Mouse (Mus musculus): ENCODE measurements at regions not wholly inside any gene's neighbourhood (a gene's known extent, or its start where the extent isn't known, plus 50 kb on each side); places are given as distances from the start of the nearest gene placed in this dataset.
A peak's percentile ranks its signal among the peaks of the same experiment; 100 is the strongest.

- no peak for DNase-seq (ENCODE audit: low spot score)
Measured at GRCm38 (mm10) chr14:75396511-75397026, 59.2 kb upstream of the Siah3 start.

DNA sequence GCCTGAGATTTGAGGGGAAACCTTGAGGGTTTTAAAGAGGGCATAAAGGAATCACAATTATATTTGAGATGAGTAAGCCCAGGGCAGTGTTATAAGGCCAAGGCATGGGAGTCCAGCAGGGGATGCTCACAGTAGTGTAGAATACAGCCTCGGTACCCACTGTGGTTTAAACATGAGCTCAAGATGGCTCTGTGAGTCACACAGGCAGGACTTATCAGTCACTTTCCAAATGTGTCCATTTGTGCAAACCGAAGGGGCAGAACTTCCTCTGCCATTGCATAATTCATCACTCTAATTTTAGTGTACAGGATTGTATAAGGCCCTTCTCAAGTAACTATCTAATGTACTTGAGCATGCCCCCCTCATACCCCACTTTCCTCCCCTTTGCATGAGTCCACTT is 56.1 kb upstream of the Siah3 start:
- DNase-seq (ENCODE audit: low spot score), result no peak

DNA sequence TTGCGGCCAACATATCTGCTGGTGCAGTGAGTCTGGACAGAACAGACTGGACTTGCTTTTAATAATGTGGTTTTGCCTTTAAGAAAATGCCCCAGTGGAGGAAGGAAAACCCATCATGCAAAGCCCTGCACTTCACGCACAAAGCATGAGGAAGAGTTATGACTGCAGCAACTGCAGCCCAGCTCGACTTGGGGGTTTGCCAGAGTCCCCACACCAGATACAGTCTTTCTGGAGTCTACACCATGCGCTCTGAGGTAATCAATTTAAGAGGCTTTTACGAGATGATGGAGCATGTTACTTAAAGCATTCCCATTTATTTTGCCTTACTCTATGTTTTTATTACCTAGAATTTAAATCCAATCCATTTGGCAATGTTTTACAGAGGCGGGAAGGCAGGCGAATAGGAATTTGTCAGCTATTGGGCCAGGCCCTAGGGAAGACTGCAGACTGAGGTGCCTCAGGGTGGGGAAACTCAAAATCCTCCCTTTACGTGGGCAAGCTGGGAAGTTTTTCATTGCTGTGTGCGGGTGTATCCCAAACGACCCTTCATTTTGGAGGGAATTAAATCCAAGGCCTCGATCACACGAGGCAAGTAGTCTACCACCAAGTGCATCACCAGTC is 53.2 kb upstream of the Siah3 start:
- DNase-seq (ENCODE audit: low spot score), result peak; percentile 15
